Mouse (Mus musculus) right cerebral cortex, postnatal 14 days (tissue): Measurements from ENCODE around the gene Mtfr1l.

Experiments used
- DNase-seq: peaks from one replicate; pipeline ENCODE4 v3.0.0; 2022

Gene Mtfr1l

DNA sequence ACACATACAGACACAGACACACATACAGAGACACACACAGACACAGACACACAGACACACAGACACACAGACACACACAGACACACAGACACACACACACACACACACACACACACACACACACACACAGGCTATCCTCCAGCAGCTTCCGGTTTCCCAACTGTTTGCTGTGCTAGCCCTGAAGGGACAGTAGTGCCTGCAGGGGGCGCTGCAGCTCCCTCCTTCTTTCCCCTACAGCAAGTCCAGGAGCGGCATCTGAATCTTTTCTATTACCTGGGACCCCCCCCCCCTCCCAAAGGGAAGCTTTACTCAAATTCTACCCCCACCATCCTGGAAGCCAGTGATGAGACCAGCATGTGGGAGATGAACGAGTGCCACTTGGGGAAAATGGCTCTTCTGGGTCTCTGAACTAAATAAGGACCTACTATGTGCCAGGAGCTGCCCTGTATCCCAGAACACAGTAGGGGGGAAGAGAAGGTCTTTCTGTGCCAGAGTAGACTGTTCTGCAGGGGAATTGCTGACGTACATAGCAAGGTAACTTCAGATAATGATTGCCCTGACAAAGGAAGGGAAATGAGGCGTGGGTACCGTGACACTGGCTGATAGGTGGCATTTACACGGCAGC lies 20.9 kb upstream of the Mtfr1l start:
- DNase-seq: peak; percentile 73

DNA sequence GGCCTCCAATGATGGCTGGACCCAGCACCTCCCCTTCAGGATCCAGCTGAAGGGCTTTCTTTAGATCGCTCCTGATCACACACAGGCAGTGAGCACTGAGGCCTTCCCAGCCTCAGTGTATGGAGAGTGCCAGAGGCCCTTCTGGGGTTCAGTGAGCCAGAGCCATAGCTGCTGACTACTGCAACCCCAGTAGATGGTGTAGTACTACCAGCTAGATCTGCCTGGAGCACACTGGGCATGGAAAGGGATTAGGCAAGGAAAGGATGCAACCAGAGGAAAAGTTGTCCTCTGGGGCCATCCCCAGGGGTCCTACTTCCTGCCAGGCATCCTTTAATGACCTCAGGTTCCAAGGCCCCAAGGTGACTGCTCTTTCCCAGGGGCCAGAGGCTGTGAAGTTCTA lies 18.4 kb upstream of the Mtfr1l start:
- no peak for DNase-seq

DNA sequence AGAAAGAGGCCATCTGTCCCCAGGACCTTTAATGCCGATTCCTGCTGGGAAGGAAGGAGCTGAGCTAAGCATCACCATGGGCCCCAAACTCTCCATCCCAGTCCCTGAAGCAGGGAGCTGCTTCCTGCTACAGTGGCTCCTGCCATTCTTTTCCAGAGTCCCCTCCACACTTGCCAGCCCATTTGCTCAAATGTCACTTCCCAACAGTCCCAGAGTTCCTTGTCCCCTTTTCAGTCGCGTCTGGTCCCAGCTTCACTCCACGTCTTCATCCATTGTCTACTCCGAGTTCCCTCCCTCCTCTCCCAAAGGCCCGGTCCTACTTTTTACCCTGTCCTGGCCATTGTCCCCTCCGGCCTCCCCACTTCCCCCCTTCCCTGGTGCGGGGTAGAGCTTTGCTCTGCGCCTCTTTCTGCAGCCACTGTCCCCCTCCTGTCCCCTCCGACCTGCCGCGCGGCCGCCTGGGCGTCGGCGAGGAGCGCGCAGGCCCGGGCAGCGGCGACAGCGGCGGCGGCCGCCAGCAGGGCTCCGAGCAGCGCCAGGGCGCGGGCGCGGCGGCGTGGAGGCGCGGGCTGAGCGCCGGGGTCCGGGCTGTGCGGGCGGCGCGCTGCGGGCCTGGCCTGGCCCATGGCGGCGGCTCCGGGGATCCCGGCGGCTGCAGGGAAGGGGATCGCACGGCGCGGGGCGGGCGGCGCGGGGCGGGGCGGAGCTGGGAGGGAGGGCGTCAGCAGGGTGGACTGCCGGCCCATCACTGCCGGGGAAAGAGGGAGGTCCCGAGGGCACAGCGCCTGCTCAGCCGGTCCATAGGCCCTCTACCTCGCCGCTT lies 16.5 kb upstream of the Mtfr1l start, which contains the start of gene Selenon:
Selenon (minus strand) TSS at position 673 of the 823 bp plus-strand sequence.
- DNase-seq: peak; percentile 53

DNA sequence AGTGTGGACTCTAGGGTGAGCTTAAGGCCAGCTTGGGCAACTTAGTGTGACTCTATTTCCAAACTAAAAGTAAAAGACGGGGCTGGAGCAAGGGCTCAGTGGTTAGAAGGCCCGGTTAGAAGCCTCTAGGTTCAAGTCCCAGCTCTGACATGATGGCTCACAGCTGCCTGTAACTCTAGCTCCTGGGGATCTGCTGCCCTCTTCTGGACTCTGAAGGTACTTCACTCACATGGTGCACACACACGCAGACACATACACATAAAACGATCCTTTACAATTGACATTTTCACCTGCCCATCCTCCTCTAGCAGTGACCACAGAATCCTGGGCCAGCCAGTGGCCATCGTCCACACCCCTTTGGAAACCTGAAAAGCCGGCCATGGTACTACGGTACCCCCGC lies 14.7 kb upstream of the Mtfr1l start:
- DNase-seq: no peak

DNA sequence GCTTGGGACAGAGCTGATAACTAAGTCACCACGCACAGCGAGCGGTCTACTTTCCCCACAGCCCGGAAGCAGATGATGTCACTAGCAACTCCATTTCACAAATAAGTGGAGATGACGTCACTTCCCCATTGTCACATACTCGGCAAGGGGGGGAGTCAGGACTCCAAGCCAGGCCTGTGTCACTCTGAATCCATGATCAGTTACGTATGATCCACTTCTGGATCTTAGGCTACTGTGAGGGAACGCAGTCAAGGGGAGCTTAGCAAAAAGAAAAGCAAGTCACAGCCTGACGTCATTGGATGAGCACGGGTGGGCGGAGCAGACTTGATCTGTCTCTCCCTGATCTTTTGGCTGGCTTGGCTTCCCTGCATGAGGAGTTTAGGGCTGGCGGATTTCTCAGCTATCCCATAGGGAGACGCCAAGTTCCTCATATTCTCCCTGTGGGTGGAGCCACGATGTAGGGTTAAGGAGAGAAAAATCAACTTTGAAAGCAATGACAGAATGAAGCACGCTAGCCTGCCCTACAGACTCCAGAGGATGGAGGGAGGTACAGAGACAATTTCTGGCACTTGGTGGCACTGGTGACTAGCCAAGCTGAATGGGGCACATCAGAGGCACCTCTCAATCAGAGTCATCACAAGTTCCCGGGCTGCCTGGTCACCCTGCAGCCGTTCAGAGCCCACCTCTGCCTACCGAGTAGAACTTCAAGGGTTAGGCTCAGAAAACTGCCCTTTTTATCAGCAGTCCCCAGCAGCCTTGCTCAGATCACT lies 13.2 kb upstream of the Mtfr1l start:
- no peak for DNase-seq

DNA sequence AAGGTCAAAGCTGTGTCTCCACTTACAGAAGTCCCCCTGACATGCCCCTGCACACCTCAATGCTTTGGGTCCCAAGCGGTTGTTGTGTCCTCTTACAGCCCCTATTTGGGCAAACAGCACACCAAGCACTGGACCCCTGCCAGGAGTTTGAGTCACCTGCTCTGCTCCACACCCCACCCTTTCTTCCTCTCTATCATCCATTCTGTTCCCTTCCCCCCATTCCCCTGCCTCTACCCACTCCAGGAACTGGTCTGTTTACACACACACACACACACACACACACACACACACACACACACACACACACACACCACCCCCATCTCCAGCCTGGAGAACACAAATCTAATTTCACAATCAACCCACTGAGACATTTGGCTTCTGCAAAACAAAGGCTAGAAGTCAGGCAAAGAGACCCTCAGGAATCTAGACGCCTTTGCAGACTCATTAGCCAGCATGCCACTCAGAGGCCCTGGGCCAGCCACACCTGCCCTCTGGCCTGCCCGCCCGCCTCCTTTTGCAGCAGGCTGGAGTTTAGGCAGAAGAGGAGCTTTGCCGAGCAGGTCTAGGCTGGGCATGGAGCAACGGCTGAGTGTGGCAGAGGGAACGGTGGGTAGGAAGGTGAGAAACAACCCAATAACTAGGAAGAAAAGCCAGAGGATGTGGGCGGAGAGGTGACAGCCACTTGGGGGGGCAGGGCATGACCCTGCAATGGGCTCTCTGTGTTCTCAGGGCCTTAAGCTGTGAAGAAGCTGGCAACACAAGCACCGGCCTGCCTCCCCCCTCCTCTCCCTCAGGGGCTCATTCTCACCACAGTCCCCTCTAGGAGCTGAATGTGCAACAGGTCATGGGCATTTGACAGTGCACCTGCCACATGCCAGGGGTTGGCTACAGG lies 11.9 kb upstream of the Mtfr1l start:
- peak; percentile 48 for DNase-seq

DNA sequence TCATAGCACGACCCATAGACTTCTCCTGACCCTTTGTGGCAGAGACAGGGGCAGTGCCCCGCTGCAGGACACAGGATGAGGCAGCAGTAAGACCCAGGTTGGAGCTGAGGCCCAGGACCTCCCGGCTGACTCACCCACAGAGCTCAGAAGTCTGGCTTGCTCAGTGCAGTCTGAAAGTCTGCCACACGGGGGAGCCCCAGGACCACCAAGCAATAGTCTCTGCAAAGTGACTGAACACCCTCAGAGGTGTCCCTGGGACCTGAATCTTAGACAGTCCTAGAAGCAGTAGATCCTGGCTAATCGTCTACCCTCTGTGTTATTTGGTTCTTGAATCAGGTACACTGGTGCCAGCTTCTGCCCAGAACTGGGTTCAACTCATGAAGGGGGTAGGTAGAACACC lies 8.1 kb upstream of the Mtfr1l start:
- DNase-seq: peak; percentile 93

DNA sequence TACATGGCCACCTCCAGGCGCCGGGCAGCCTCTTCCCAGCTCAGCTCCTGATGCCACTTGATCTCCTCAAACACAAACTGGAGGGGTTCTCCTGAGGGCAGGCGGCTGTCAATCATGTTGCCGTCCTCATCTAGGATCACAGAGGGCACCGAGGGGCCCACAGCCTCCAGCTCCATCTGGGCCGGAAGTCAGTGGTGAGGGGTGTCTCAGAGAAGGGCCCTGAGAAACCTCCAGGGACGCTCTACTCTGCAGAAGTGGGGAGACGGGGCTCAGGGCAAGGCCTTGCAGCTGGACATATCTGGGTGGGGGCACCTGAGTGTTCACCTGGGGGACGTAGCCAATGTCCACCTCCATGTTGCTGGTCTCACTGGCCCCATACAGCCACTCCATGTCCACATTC lies 7.5 kb upstream of the Mtfr1l start:
- DNase-seq: no peak

DNA sequence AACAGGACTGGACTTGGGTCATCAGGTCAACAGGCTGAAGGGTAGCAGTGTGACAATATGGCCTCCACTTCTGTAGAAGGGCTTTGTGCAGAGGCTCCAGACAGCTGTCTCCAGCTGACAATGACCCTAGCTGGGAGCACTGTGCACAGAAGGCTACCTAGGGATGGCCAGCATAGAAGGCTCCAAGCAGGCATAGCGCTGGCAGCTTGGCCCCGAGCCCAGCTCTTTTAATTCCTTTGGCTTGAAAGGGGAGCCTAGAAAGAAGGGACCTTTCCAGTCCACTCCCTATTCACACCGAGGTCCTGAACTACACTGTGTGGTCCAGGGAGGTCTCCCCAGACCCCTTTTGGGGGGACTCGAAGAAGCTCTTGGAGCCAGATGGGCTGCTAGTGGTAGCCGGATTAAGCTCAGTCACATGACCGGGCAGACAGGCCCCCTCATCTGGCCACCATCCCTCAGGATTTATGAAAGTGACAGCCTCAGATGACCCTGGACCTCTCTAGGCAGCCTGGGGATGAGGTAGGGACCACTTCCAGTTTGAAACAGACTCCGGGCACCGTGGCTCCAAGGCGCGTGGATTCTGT lies 3.9 kb upstream of the Mtfr1l start:
- DNase-seq: no peak

DNA sequence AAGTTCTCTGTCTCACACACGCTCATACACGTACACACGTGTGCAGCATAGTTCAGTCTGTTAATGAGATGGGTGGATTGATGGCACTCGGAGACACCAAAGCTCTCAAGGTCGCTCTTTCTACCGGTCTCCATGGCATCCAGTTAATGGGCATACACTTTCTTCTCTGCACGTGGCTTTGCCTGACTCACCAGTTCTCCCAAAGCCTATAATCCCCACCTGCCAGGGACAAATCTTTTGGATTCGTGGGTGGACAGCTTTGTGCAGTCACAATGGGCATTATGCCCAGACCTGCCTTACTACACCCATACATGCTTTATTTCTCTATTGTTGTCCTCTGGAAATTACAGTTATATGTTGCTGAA lies 582 bp upstream of the Mtfr1l start:
- DNase-seq: no peak

DNA sequence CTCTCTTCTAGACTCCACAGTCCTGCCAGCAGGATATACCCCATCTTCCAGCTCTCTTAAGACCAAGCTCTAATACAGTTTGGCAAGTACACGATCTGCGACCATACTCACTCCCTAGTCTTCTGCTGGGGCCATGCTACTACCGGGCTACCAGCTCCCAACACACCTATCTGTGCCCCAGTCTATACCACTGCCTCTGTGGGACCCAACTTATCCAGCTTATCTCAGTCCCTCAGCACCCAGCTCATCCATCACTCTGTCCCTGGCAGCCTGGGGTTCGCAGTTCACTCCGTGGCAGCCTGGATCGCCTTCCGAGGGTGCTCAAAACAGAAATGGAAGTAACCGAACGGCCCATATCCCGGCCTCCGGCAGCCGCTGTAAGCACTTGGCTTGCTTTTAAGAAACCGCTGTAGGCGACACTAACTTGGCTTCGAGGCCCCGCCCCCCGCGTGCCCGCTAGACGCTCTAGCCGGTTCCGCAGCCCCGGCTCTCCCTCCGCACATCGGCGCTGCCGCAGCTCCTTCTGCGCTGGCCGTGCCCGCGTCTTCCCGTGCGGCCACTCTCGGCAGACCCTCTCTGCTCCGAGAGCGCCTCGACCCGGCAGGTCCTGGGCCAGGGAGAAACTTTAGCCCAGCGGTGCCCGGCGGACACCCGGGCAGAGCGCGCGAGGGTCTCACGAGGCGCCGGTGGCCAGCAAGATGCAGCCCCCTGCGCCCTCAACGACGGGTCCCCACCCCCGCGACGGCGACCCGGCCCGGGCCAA lies 882 bp downstream of the Mtfr1l start:
- DNase-seq: peak; percentile 70

DNA sequence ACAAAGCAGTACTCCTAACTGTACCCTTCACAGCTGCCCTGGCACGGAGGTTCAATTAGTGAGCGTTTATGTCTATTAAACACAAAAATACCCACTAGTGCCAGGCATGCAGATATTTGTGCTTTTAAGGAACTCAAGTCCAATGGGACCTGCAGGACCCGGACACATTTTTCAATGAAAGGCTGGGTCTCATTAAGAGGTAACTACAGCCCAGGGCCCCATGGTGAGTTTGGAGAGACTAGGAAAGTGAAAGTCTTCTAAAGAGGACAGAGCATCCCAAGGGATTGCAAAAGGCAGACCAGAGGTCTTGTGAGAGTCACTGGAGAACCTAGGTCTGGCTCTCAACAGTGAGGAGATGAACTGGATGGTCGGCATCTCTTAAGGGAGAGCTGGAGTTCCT lies 1.8 kb downstream of the Mtfr1l start:
- no peak for DNase-seq

DNA sequence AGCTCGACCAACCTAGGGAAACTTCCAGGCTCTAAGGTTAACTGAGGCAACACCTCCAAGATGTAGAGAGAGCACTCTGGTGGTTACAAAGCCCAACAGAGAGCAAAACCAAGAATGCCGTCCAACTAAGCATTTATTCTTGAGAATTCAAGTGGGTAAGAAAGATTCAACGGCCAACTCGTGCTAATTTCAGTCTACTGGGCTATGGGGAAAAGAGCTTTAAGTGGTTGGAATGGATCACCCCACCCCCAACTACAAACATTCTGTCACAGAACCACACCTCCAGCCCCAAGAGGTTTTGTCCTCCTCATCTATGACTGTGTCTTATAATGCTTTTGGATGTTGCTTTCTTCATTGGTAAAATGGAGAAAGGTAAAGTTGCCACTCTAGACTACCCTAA lies 2.3 kb downstream of the Mtfr1l start:
- no peak for DNase-seq

DNA sequence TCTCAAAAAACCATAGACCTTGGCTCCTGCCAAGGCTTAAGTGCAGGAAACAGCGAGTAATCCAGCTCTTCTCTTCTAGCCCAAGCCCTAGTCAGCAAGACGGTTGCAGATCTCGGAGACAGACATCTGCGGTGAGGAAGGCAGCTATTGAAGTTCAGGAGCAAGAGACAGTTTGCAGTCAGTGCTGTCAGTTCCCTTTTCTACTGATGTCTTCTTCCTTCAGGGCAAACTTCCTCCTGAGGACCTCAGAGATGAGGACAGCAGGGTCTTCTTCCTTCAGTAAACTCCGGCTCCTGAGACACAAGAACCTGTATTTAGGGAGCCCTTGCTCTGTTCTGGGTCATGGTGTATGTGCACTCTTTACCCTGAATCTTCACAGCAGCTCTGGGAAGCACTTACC lies 9.0 kb downstream of the Mtfr1l start:
- DNase-seq: no peak

DNA sequence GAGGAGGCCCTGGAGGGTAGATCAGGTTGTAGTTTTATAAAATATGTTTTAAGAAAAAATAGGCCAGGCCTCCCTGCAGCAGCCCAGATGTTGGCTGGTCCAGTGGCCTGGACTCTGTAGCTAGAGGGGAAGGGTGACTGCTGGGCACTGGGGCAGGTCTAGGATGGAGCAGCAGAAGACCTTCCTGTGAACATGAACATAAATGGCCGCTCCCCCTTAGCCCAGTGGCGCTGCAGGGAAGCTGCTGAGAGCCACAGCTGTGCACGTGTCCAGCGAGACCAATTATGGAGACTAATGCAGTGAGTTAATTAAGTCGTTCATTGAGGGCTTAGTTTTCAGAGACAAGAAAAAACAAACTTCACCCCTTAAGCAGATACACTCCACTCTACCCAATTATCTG lies 9.4 kb downstream of the Mtfr1l start:
- no peak for DNase-seq

DNA sequence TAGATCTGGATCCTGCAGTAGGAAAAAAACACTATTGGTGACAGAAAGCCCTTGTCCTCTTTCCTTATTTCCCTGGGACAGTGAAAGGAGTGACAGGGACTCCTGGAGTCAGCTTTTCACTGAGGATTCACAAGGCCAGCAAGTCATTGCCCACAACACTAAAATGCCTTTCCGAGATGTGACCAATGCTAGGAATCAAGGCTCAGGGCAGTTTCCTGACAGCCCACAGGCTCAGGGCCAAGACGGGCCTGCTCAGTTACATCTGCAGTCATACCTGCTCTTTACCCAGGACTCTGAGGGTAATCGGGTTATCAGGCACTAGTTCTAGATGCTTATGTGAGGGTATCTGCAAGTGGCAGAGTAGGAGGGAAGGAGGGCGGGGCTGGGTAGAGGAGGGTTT lies 11.7 kb downstream of the Mtfr1l start:
- DNase-seq: no peak

DNA sequence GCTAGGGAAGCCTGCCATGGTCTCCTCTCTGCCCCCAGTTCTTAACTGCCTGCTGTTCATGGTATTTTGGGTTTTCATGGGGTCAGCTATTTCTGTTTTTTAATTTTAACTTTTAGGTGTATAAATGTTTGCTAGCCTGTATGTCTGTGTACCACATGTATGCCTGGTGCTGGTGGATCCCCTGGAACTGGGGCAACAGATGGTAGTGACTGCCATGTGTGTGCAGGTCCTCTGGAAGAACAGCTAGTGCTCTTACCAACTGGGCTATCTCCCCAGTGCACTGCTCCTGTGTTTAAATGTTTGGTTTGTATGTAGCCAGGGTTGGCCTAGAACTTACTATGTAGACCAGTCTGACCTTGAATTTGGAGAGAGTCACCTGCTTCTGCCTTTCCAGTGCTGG lies 15.9 kb downstream of the Mtfr1l start:
- DNase-seq: no peak

DNA sequence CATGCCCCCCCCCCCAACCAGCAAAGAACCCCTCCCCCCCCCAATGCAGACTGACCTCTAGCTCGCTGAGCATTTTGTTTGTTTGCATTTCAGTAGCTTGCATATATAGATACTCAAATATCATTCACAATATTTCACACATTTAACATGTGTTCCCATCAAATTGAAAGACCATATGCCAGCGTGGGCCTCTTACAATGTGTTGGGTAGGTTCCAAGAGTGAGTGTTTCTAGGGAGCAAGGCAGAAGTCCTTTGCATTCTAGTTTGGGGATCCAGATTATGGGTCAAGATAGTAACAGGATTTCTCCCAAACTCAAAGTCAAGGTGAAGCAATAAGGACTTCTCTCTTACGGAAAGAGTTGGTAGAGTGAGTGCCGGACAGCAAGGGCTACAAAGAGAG lies 16.6 kb downstream of the Mtfr1l start:
- no peak for DNase-seq

DNA sequence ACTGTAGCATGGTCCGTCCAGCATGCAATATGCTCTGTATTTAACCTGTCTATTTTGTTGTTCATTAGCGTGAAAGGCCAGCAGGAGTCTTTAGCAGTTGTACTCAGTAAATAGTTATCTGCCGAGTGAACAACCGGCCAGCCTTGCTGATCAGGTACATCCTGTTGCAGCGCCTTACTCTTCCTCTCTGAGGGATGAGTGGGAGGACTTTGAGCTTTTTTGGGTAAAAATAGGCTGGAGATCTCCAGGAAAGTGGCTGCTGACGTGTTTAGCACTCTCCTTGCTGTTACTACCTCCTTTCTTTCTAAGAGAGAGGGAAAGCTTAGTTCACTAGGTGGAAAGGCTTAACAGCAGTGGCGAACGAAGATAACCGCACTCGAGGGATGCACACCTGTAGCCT lies 17.5 kb downstream of the Mtfr1l start:
- no peak for DNase-seq

DNA sequence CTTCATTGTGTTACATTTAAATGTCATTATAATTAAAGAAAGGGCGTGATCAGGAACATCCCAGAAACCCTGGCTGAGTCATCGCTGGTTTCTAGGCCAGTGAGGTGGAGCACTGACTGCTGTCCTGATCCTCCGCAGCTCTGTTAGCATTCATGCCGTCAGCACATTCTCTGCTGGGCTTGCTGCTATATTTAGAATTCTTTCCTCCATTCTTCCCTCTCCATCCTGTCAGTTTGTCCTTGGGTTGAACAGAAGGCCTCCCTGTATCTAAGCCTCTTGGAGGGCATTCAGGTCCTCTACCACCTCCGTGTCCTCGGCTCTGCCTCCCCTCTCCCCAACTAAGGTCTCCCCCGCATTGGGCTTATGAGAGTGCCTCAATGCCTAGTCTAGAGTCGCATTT lies 18.2 kb downstream of the Mtfr1l start:
- DNase-seq: no peak

DNA sequence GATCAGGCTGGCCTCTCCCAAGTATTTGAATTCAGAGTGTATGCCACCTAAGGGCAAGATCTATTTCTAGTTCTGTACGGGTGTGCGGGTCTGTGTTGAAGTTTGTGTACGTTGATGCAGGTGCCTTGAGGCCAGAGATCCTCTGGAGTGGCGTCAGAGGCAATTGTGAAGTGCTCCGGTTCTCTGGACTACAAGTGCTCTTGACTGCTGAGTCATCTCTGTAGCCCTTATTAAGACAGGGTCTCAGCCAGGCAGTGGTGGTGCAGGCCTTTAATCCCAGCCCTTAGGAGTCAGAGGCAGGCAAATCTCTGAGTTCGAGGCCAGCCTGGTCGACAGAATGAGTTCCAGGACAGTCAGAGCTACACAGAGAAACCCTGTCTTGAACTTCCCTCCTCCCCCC lies 19.6 kb downstream of the Mtfr1l start:
- no peak for DNase-seq
